Mouse (Mus musculus) kidney, postnatal 0 days (tissue): ENCODE results near the gene Rapgef5. TPM values are rescaled to one million over a fixed set of nuclear protein-coding genes. Genes with fewer than 3 reads are reported as not detected.
A peak's percentile ranks its signal among the peaks of the same experiment; 100 is the strongest.

ENCODE experiments used
- ATAC-seq: fragments of 200-750 bp; cut with Nextera tagmentation; replicated peaks from 2 replicates; pipeline ENCODE4 v1.8.0; 2017; ENCODE audit warnings: low read depth, moderate number of reproducible peaks, moderate TSS enrichment, moderate library complexity; ENCODE audit not compliant: low FRiP score
- DNase-seq: peaks from one replicate; pipeline ENCODE4 v3.0.0-alpha.2; 2016; ENCODE audit warnings: low spot score
- H3K27ac ChIP-seq: fragments of 300-500 bp; sonication (generic); 2 replicates; pipeline ENCODE4 v1.5.1; 2014; ENCODE audit warnings: mild to moderate bottlenecking
- H3K27me3 ChIP-seq: fragments of 300-500 bp; sonication (generic); 2 replicates; pipeline ENCODE4 v1.6.1; 2014; ENCODE audit warnings: low read length, mixed read lengths; ENCODE audit not compliant: insufficient read depth
- H3K36me3 ChIP-seq: fragments of 300-500 bp; sonication (generic); 2 replicates; pipeline ENCODE4 v1.6.1; 2014; ENCODE audit warnings: low read length, mixed read lengths; ENCODE audit not compliant: insufficient read depth
- H3K4me1 ChIP-seq: fragments of 300-500 bp; sonication (generic); replicated peaks from 2 replicates; pipeline ENCODE4 v1.6.1; 2014; ENCODE audit warnings: antibody characterized with exemption, low read length, mixed read lengths; ENCODE audit not compliant: insufficient read depth
- H3K4me2 ChIP-seq: fragments of 300-500 bp; sonication (generic); 2 replicates; pipeline ENCODE4 v1.6.1; 2014; ENCODE audit warnings: mild to moderate bottlenecking, low read length, moderate library complexity, mixed read lengths
- H3K4me3 ChIP-seq: fragments of 300-500 bp; sonication (generic); replicated peaks from 2 replicates; pipeline ENCODE4 v1.5.1; 2014; ENCODE audit warnings: low read depth, low read length
- H3K9ac ChIP-seq: fragments of 300-500 bp; sonication (generic); 2 replicates; pipeline ENCODE4 v1.6.1; 2014; ENCODE audit warnings: low read depth, low read length
- H3K9me3 ChIP-seq: fragments of 300-500 bp; sonication (generic); replicated peaks from 2 replicates; pipeline ENCODE4 v1.6.1; 2016; ENCODE audit warnings: low read length, inconsistent platforms, mixed read lengths
- CTCF ChIP-seq: IDR thresholded peaks from 2 replicates; pipeline ENCODE4 v1.5.1; 2016; ENCODE audit warnings: antibody characterized with exemption, low read depth, mild to moderate bottlenecking, moderate library complexity
- WGBS: fragments of 180-500 bp; shearing (Covaris S2); extraction: QIAGEN DNeasy Blood & Tissue Kit; methylation state at CpG from one replicate; pipeline ENCODE4 v1.1.7; 2014; 5-methylcytosine and 5-hydroxymethylcytosine counted together
- polyA plus RNA-seq: library from polyadenylated mRNA; unstranded; fragments of >200 nt; fragmentation: Nextera tagmentation; extraction: Ambion mirVana; gene quantifications from 2 replicates; pipeline ENCODE4 v1.2.1, GENCODE M21; 2015

Gene Rapgef5
- polyA plus RNA-seq, 1 experiment from 2014 or later, result 14.9 TPM

DNA sequence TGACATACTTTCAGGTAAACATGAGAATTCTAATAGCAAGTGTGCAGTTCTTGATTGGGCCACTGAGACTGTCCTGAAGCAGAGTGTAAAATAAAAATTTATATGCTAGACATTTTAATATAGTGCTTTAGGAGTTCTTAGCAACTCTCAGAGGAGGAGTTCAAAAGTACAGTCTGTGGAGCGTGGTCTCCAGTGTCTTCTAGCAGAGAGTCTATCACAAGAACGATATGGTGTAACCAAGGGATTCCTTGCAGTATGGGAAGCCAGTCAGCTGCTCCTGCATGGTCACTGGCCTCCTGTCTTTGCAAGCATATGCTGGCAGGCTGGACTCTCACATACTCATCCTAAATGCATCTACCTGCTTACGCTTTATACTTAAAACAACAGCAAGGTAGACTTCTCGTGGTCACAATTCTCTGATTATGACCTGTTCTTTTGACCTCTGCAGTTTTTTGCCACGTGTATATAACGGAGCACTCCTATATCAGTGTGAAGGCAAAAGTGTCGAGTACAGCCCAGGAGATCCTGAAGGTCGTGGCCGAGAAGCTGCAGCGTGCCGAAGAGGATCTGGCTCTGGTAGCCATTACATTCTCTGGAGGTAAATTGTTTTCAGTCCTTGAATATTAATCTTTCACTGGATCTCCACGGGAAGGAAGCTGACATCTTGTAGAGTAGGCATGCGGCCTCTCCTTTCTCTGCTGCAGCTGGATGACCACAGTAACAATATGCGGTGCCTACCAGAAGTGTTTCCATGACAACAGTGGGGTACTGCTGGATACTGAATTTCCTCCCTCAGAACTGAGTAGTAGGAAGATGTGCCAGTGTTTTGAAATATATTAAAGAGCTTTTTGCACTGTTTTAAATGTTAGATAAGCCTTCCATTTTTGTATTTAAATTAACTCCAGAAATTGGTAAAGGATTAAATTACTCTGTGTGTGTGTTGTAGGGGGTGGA, 204.8 kb downstream of the Rapgef5 start:
- H3K27me3 ChIP-seq, result no peaks in the 10 kb centered on the region
- TF ChIP-seq CTCF, result no peak
- H3K4me2 ChIP-seq, result no peak overlapping the region
- WGBS, result 54% methylated on average over 14 of the region's 14 CpGs
- no peak overlapping the region for H3K4me3 ChIP-seq
- H3K36me3 ChIP-seq, result no peaks in the 10 kb centered on the region
- H3K27ac ChIP-seq, result no peak overlapping the region
- ATAC-seq, result no peak
- H3K9ac ChIP-seq, result no peak overlapping the region
- H3K4me1 ChIP-seq, result 0 out of 2 replicates have a peak, but pooled peaks cover 2% of the 10 kb centered on the region
- DNase-seq, result peak; percentile 46
- H3K9me3 ChIP-seq, result no peaks in the 10 kb centered on the region

DNA sequence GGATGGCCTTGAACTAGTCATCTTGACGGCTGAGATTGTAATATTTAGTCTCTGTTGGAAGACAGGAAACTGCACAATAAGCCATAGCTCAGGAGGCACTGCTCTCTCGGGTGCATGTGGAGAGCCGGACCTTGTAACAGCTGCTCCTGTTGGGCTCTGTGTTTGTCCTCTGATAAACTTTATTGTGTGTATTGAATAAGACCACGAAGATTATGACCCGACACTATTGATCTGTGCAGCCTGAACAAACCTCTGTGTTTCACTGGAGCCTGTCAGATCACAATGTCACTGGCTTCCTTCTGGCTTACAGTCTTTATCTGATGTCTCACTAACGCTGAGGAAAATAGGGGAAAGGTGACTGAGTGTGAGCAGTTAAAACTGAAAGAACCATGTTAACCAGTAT, 205.5 kb downstream of the Rapgef5 start:
- 67% methylated on average over 6 of the region's 6 CpGs for WGBS
- H3K4me2 ChIP-seq, result no peak overlapping the region
- no peak overlapping the region for H3K4me3 ChIP-seq
- no peaks in the 10 kb centered on the region for H3K9me3 ChIP-seq
- ATAC-seq (no peak), DNase-seq (no peak)
- H3K27me3 ChIP-seq, result no peaks in the 10 kb centered on the region
- 0 out of 2 replicates have a peak, but pooled peaks cover 2% of the 10 kb centered on the region for H3K4me1 ChIP-seq
- H3K27ac ChIP-seq, result no peak overlapping the region
- TF ChIP-seq CTCF, result no peak
- H3K9ac ChIP-seq, result no peak overlapping the region
- no peaks in the 10 kb centered on the region for H3K36me3 ChIP-seq

DNA sequence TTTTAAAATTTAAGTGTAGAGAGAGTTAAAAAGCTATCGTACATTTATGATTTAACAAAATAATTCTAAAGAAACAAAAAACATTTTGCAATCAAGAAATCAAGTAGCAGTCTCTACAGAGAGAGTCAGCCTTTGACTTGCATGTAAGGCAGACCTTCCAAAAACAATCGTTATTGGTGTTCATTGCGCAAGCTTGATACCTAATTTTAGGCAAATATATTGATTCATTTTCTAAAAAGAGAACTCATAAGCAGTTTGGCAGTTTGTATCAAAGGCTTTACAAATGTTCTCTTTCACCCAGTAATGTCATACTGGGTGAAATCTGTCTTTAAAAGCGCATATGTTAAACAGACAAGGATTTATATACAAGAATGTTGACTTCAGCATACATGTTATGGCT, 208.7 kb downstream of the Rapgef5 start:
- TF ChIP-seq CTCF, result no peak
- DNase-seq (no peak), ATAC-seq (no peak)
- Histone ChIP-seq H3K27me3 (no peaks in the 10 kb centered on the region), H3K9me3 (no peaks in the 10 kb centered on the region), H3K4me1 (0 out of 2 replicates have a peak, but pooled peaks cover 2% of the 10 kb centered on the region), H3K4me2 (no peak overlapping the region), H3K36me3 (0 out of 2 replicates have a peak, but pooled peaks cover 3% of the 10 kb centered on the region), H3K4me3 (no peak overlapping the region), H3K27ac (no peak overlapping the region), H3K9ac (no peak overlapping the region)
- WGBS, result 96% methylated on average over 4 of the region's 4 CpGs

DNA sequence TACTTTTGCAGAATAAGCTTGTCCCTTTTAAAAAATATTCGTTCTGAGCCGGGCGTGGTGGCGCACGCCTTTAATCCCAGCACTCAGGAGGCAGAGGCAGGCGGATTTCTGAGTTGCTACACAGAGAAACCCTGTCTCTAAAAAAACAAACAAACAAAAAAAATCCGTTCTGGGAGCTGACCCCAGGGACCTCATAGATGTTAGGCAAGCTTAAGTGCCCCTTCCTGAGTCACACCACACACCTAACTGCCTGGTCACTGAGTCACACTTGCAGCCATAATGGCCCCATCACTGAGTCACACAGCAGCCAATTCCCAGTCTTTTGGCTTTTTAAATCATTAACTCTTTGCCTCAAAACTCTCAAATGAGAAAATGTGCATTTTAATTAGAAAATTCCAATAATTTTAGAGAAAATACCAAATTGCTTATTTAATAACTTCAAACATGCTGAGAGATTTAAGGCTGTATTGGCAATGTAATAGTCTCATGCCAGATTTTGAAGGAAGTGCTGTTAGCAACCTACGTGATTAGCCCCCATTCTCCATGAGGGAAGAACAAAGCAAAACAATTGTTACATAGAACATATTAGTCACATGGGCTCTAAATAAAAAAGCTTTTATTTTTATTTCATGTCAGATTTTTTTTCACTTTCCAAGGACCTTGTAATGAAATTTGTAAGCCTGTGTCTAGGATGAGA, 211.3 kb downstream of the Rapgef5 start:
- Histone ChIP-seq H3K4me3 (no peak overlapping the region), H3K4me1 (no peaks in the 10 kb centered on the region), H3K4me2 (no peak overlapping the region), H3K27me3 (no peaks in the 10 kb centered on the region), H3K27ac (no peak overlapping the region), H3K9ac (no peak overlapping the region), H3K36me3 (0 out of 2 replicates have a peak, but pooled peaks cover 3% of the 10 kb centered on the region), H3K9me3 (no peaks in the 10 kb centered on the region)
- DNase-seq (no peak), ATAC-seq (no peak)
- TF ChIP-seq CTCF, result no peak
- WGBS, result 82% methylated on average over 8 of the region's 8 CpGs

DNA sequence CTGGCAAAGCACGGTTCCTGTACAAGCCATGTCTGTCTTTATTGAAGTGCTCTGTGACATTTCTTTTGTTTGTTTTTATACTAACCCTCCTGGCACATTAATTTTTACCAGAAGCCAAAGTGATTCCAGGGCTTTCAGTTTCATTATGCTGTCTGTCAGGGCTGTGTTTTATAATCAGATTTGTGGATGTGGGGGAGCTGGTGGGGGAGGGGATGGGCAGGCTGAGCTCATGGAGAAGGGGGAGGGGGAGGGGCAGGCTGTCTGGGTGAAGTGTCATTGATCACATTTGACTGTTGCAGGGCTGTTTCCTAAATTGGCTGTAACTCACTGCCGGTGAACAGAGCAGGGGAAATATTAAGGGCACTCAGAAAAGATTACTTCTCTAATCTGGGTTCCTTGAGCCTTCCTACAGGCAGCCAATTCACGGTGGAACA, 211.9 kb downstream of the Rapgef5 start:
- Histone ChIP-seq H3K27ac (no peak overlapping the region), H3K36me3 (0 out of 2 replicates have a peak, but pooled peaks cover 3% of the 10 kb centered on the region), H3K27me3 (no peaks in the 10 kb centered on the region), H3K9me3 (no peaks in the 10 kb centered on the region), H3K4me3 (no peak overlapping the region), H3K4me1 (0 out of 2 replicates have a peak, but pooled peaks cover 1% of the 10 kb centered on the region), H3K4me2 (no peak overlapping the region), H3K9ac (no peak overlapping the region)
- 27% methylated on average over 3 of the region's 3 CpGs for WGBS
- DNase-seq (no peak), ATAC-seq (no peak)
- no peak for TF ChIP-seq CTCF

DNA sequence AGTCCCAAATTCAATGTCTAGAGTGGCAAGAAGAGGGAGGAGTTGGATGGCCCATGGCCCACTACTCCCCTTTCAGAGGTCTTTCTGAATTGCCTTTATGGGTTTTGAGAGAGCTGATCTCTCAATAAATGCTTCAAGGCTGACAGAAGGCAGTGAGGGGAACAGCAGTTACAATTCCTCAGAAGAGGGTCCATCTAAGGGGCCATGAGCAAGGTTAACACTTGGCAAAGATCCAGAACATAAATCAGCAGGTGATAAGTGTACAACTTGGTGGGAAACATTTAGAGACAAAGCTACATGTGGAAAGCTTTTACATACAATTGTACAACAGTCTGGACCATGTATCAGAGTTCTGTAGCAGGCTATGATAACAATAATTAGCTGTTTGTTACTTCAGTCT, 217.3 kb downstream of the Rapgef5 start:
- H3K36me3 ChIP-seq, result 0 out of 2 replicates have a peak, but pooled peaks cover 3% of the 10 kb centered on the region
- TF ChIP-seq CTCF, result no peak
- no peak overlapping the region for H3K4me3 ChIP-seq
- no peaks in the 10 kb centered on the region for H3K27me3 ChIP-seq
- H3K9me3 ChIP-seq, result no peaks in the 10 kb centered on the region
- H3K4me1 ChIP-seq, result 0 out of 2 replicates have a peak, but pooled peaks cover 4% of the 10 kb centered on the region
- H3K27ac ChIP-seq, result no peak overlapping the region
- no peak overlapping the region for H3K9ac ChIP-seq
- ATAC-seq (no peak), DNase-seq (no peak)
- H3K4me2 ChIP-seq, result no peak overlapping the region
